Mouse (Mus musculus): ENCODE data around the gene Trappc3. TPM values are rescaled to one million over a fixed set of nuclear protein-coding genes. Genes with fewer than 3 reads are reported as not detected.

The Trappc3 gene
- polyA plus RNA-seq, 1 experiment from 2014 or later = 115 TPM

GRCm38 (mm10) chr4:126248261-126248868 is 13.8 kb upstream of the Trappc3 start:
- WGBS = 47% methylated on average over 11 of the region's 11 CpGs
- no peak overlapping the region for H3K27ac ChIP-seq (ENCODE audit: low read depth, low read length)
- H3K9me3 ChIP-seq (ENCODE audit: control insufficient read depth) = no peaks in the 10 kb centered on the region
- H3K4me3 ChIP-seq (ENCODE audit: low read depth, low read length) = no peak overlapping the region
- no peaks in the 10 kb centered on the region for H3K27me3 ChIP-seq (replicated peaks; ENCODE audit: control insufficient read depth, insufficient read depth, low read length)
- no peak overlapping the region for H3K9ac ChIP-seq (ENCODE audit: low read depth, low read length)
- H3K4me2 ChIP-seq (replicated peaks; ENCODE audit: low read depth) = no peak overlapping the region
- H3K4me1 ChIP-seq (replicated peaks; ENCODE audit: control insufficient read depth, insufficient read depth, low read length) = no peaks in the 10 kb centered on the region
- no peak for TF ChIP-seq CTCF (IDR thresholded peaks at IDR 0.05; ENCODE audit: low read depth)
- ATAC-seq = no peak
- no peaks in the 10 kb centered on the region; the same call in 1 of the 2 replicates for H3K36me3 ChIP-seq (ENCODE audit: control insufficient read depth, insufficient read depth)

- 45% methylated on average over 4 of the region's 4 CpGs for WGBS
- no peaks in the 10 kb centered on the region for H3K4me1 ChIP-seq (replicated peaks; ENCODE audit: control insufficient read depth, insufficient read depth, low read length)
- H3K9ac ChIP-seq (ENCODE audit: low read depth, low read length) = no peak overlapping the region
- no peaks in the 10 kb centered on the region for H3K9me3 ChIP-seq (ENCODE audit: control insufficient read depth)
- peak; percentile 17; the same call in 1 of the 2 replicates for TF ChIP-seq CTCF (IDR thresholded peaks at IDR 0.05; ENCODE audit: low read depth)
- H3K4me2 ChIP-seq (replicated peaks; ENCODE audit: low read depth) = no peak overlapping the region
- no peak overlapping the region for H3K27ac ChIP-seq (ENCODE audit: low read depth, low read length)
- H3K36me3 ChIP-seq (ENCODE audit: control insufficient read depth, insufficient read depth) = no peaks in the 10 kb centered on the region; the same call in 1 of the 2 replicates
- no peak overlapping the region for H3K4me3 ChIP-seq (ENCODE audit: low read depth, low read length)
- H3K27me3 ChIP-seq (replicated peaks; ENCODE audit: control insufficient read depth, insufficient read depth, low read length) = no peaks in the 10 kb centered on the region
- ATAC-seq = no peak
These were observed 11.5 kb upstream of the Trappc3 start for GRCm38 (mm10) chr4:126250659-126251058.

GRCm38 (mm10) chr4:126251655-126252254 is 10.4 kb upstream of the Trappc3 start:
- H3K4me2 ChIP-seq (replicated peaks; ENCODE audit: low read depth) = no peak overlapping the region; the same call in 1 of the 2 replicates
- WGBS = 67% methylated on average over 11 of the region's 11 CpGs

GRCm38 (mm10) chr4:126252411-126253237 is 9.5 kb upstream of the Trappc3 start:
- 85% methylated on average over 17 of the region's 17 CpGs for WGBS
- no peak overlapping the region for H3K4me3 ChIP-seq (ENCODE audit: low read depth, low read length)
- H3K27me3 ChIP-seq (replicated peaks; ENCODE audit: control insufficient read depth, insufficient read depth, low read length) = no peaks in the 10 kb centered on the region
- no peak for TF ChIP-seq CTCF (IDR thresholded peaks at IDR 0.05; ENCODE audit: low read depth)
- ATAC-seq = no peak
- H3K27ac ChIP-seq (ENCODE audit: low read depth, low read length) = 0 out of 2 replicates have a peak overlapping the region, but pooled peaks have one; percentile 41
- H3K9ac ChIP-seq (ENCODE audit: low read depth, low read length) = no peak overlapping the region
- H3K36me3 ChIP-seq (ENCODE audit: control insufficient read depth, insufficient read depth) = no peaks in the 10 kb centered on the region; the same call in 1 of the 2 replicates
- H3K4me1 ChIP-seq (replicated peaks; ENCODE audit: control insufficient read depth, insufficient read depth, low read length) = no peaks in the 10 kb centered on the region
- no peaks in the 10 kb centered on the region for H3K9me3 ChIP-seq (ENCODE audit: control insufficient read depth)
- no peak overlapping the region; the same call in 1 of the 2 replicates for H3K4me2 ChIP-seq (replicated peaks; ENCODE audit: low read depth)

More at GRCm38 (mm10) chr4:126251655-126252254, 10.4 kb upstream of the Trappc3 start:
- Histone ChIP-seq H3K4me3 (ENCODE audit: low read depth, low read length) (no peak overlapping the region), H3K9me3 (ENCODE audit: control insufficient read depth) (no peaks in the 10 kb centered on the region), H3K9ac (ENCODE audit: low read depth, low read length) (no peak overlapping the region), H3K4me1 (replicated peaks; ENCODE audit: control insufficient read depth, insufficient read depth, low read length) (no peaks in the 10 kb centered on the region), H3K36me3 (ENCODE audit: control insufficient read depth, insufficient read depth) (no peaks in the 10 kb centered on the region; the same call in 1 of the 2 replicates), H3K27ac (ENCODE audit: low read depth, low read length) (peak overlapping the region; percentile 46; the same call in 1 of the 2 replicates), H3K27me3 (replicated peaks; ENCODE audit: control insufficient read depth, insufficient read depth, low read length) (no peaks in the 10 kb centered on the region)
- no peak for ATAC-seq
- peak; percentile 20; the same call in 1 of the 2 replicates for TF ChIP-seq CTCF (IDR thresholded peaks at IDR 0.05; ENCODE audit: low read depth)

- H3K27me3 ChIP-seq (replicated peaks; ENCODE audit: control insufficient read depth, insufficient read depth, low read length) = no peaks in the 10 kb centered on the region
- H3K27ac ChIP-seq (ENCODE audit: low read depth, low read length) = no peak overlapping the region
- no peak for ATAC-seq
- TF ChIP-seq CTCF (IDR thresholded peaks at IDR 0.05; ENCODE audit: low read depth) = no peak
- peak overlapping the region; percentile 97 for H3K4me2 ChIP-seq (replicated peaks; ENCODE audit: low read depth)
- no peaks in the 10 kb centered on the region for H3K9me3 ChIP-seq (ENCODE audit: control insufficient read depth)
- H3K36me3 ChIP-seq (ENCODE audit: control insufficient read depth, insufficient read depth) = no peaks in the 10 kb centered on the region; the same call in 1 of the 2 replicates
- H3K4me1 ChIP-seq (replicated peaks; ENCODE audit: control insufficient read depth, insufficient read depth, low read length) = no peaks in the 10 kb centered on the region
- H3K4me3 ChIP-seq (ENCODE audit: low read depth, low read length) = no peak overlapping the region
- H3K9ac ChIP-seq (ENCODE audit: low read depth, low read length) = no peak overlapping the region
- 80% methylated on average over 14 of the region's 14 CpGs for WGBS
These were observed 8.4 kb upstream of the Trappc3 start for GRCm38 (mm10) chr4:126253637-126254272.
